Mouse (Mus musculus) adrenal gland, postnatal 10 days (tissue): ENCODE data around the gene Itprip. TPM values are rescaled to one million over a fixed set of nuclear protein-coding genes. Genes with fewer than 3 reads are reported as not detected.

Experiments used
- DNase-seq: peaks from one replicate; pipeline ENCODE4 v3.0.0; 2021; ENCODE audit warnings: mixed read lengths
- long read RNA-seq, 2 experiments: library from polyadenylated mRNA; stranded (forward); transcript quantifications; one replicate each; pipeline ENCODE4 v2.0.0; 2021
- total RNA-seq, 2 experiments: library from RNA; stranded (reverse); gene quantifications; 2 replicates each; pipeline ENCODE4 v1.2.3; 2021

The Itprip gene
- 10 to 100 TPM; 11.7 to 14.5 TPM for total RNA-seq
- long read RNA-seq, experiment 1, partial matches to known transcripts: 0 of 19 reads
- long read RNA-seq, experiment 1, other reads (novel, unspliced or antisense): 17 of 19 reads
- long read RNA-seq, experiment 2, partial matches to known transcripts: 0 of 8 reads
- long read RNA-seq, experiment 2, other reads (novel, unspliced or antisense): 8 of 8 reads

GRCm38 (mm10) chr19:47919126-47919965 is at the start of gene Itprip, which contains the start of gene Cfap43:
Gene Itprip (minus strand): TSS chr19:47919299.
Gene Cfap43 (minus strand): TSS chr19:47919287.
- peak; percentile 81 for DNase-seq

GRCm38 (mm10) chr19:47958181-47958580 is 39.1 kb upstream of the Itprip start:
- DNase-seq: no peak

- no peak for DNase-seq
Measured at GRCm38 (mm10) chr19:47953169-47953568, 34.1 kb upstream of the Itprip start.

GRCm38 (mm10) chr19:47950946-47951345 is 31.8 kb upstream of the Itprip start:
- no peak for DNase-seq

DNA sequence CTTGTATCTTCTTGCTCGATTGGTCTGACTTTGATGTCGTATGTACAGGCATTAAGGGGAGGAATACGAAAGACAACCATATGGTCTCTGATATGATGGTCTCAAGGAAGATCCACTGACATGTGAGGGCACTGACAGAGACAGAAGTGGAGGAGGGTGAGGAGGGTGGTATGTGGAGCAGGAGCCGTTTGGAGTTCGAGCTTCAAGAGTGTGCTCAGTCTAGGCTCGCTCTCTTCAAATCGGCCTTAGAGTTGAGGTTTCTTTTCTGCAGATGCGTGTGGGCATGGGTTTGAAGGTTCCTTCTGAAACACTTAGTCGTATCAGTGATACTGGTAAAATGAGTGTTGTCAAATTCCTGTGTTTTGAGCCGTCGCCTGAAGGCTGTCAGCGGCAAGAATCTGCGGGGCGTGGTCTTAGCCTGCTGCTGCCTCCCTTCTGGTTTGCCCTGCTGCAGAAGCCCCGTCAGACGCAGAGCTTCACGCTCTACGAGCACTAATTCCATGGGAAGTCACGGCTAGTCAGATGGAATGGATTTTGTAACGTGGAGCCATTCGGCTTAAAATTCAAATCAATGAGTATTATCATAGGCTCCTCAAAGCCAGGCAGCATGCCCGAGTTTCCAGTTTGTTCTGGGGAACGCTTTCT is 27.8 kb upstream of the Itprip start:
- no peak for DNase-seq

DNA sequence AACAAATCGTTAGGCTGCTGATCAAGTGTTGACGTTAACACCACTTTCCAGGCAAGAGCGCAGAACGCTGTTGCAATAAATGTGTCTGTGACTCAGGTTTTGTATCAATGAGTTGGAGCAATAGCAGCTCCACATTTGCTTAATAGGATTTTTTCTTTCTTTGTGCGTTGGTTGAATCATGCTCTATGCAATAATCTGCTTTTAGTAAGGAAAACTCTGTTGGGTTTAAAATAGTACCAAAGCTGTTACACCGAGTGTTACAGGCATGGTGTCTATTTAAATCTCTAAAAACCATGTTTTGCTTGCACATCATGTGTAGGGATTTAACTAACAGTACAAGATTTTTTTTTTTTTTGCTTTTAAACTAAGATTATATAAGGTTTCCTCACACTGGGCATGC is 20.3 kb upstream of the Itprip start:
- no peak for DNase-seq

DNA sequence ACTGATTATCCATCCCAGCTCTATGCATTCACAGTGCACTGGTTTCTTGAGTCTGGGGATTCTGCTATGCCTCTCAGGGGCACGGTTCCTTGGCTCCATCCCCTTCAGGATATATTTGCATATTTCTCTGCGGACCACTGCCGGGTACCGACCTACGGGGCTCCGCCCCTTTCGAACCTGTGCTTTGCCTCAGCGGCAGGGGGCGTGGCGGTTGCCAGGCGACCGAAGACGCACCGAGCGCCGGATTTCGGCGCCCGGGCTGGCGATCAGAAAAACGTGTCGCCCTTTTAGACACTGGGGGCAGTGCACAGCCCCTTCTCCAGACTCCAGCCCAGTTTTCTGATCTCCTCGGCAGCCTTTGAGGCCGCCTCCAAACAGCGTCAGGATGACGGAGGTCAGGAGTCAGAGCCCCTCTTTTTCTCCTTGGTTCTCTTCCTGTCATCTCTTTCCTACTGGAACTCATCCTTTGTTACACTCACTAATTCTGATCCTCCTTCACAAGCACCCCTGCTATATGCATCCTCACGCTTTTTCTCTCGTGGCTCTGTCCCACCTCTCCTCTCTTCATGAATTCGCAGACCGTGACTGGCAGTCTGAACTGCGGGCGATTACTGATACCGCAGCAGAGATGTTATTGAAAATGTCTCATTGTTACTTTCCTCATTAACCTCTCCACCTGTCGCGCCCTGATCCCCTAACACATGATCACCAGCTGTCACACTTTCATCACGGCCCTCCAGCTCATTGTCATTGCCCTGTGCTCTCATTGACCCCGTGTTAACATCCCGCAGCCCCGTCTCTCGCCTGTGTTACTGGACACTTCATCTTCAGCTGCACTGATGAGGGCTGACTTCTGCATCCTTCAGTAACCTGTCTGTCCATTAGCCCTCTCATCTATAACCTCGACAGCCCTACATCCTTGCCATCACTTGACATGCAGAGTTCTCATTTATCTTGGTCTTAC is 18.6 kb upstream of the Itprip start, which contains the start of gene Cfap58:
Gene Cfap58 (plus strand): TSS at position 233 of the 964 bp plus-strand sequence.
- peak; percentile 58 for DNase-seq

DNA sequence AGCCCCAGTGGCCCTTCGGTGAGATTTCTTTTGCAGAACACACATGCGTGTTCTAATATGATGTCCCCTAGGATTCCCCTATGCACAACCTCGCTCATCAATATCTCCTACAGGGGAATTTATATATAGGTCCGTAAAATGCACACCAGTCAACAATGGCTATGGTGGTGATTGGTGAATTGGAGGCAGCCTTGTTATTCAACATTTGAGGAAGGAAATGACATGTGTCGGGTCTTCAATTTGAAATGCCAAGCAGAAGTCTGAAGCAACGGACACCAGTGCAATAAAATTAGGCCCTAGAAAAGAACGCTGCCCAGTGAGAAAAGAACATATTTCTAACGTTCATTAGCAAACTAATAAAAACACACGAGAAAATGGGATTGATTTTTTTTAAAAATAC is 17.8 kb upstream of the Itprip start:
- DNase-seq: no peak

GRCm38 (mm10) chr19:47936490-47936889 is 17.4 kb upstream of the Itprip start:
- DNase-seq: no peak

DNA sequence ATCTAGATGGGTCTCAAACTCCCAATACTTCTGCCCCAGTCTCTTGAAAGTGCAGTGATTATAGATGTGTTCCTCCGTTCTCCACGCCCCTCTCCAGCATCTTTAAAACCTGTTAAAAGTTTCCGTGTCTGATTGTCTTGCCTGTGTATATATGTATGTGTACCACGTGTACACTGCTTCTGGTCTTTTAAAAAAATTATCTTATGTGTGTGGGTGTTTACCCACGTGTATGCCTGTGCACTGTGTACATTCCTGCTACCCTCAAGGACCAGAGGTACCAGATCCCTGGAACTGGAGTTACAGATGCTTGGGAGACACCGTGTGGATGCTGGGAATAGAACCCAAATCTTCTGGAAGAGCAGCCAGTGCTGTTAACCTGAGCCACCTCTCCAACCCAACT is 16.4 kb upstream of the Itprip start:
- no peak for DNase-seq

DNA sequence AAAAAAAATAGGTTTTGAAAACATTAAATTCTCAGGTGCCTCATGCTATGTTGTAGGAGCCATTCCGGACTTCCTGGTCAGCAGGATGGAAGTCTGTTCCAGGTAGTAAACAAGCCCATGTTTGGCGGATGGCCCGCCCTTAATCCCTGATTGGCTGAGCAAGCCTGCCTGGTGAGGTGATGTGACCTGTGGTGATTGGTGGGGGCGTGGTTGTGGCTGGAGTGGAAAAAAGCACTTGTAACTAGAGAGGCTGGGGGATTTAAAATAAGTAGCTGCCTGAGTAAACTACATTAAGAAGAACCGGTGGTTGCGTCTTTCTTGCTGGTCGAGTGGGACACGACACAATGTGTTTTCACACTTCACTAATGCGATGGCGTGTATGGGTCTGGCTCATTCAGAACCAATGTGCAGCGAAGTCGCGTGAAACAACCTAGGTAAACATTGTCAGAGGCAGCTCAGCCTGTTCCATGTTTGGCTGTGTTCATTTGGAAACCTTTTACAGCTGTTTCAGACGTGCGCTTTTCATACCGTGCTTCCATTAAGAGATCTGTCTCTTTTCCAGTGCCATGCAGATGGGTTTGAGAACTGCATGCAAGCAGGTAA is 15.6 kb upstream of the Itprip start:
- DNase-seq: no peak

DNA sequence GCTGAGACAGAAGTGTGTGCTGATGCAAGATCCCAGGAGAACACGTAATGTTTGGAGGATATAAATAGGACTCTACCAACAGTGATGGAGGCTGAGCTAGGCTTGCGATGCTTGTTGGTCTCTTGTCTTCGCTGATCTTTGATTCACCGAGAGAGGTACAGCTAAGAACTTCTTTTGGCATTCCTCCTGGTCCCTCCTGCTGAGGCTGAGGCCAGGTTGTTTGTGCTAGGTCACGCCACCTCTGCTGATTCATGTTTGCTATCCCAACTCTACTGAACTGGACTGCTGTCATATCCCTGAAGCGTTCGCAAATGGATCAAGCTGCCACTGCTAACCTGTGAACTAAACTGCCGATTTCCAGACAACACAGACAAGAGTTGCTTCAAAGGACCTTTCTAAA is 15.0 kb upstream of the Itprip start:
- no peak for DNase-seq

DNA sequence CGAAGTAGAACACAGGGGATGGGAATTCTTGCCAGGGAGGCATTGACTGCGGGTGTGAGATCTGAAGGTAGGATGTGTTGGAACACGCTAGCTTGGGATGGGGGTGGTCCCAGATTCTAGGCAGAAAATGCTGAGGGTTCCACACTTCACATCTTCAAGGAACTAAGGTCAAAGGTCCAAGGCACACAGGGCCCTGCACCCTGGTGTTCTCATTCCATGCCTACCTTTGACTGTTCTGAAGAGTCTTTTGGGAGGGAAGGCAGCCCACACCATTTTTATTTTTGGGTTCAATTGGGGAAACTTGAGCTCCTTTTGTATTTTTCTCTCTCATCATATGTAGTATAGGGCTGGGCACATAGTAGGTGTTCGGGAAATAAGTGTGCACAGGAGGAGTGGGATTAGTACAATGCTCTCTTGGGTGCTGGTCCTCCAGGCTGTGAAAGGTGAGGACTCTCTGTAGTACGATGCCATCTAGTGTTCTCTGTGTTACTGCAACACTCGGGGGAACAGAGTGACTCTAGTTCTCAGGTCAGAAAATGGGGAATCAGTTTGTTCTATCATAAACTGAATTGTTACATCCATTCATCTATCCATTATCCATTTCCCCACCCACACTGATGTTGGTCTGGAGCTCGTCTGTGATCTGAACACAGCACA is 13.0 kb upstream of the Itprip start:
- peak; percentile 33 for DNase-seq

DNA sequence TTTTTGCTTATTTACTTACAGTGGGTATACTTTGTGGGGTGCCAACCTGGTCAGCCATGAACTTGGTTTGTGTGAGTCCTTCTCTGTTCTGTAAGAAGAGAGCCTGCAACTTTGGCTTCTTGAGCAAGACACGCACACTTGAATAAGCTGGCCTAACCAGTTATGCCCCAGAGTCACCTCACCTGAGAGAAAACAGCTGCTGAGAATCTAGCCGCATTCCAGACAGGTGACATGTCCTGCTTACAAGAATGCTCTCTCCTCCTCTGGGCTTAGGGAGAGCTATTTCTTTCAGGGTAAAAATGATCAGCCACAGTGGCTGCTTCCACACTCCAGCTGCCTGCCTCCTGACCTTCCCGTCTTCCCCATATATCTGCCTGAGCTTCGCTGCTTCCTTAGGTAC is 9.9 kb upstream of the Itprip start:
- no peak for DNase-seq

DNA sequence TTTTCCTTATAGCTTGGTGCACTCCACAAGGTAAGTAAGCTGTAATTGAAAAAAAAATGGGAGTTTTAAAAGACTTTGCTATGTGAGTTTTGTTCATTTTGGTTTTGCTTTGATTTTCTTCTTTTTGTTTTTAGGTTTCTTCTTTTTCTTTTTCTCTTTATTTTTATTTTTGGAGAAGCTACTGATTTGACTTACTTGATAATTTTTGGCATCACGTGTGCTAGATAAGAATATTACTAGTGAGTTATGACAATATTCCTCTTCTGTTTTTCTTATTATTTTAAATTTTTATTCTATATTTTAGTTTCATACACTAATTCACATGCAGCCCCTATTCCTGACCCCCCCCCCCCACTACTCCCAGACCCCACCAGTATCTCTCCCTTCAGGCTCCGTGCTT is 7.9 kb upstream of the Itprip start:
- DNase-seq: no peak

- no peak for DNase-seq
Measured at GRCm38 (mm10) chr19:47925819-47926218, 6.7 kb upstream of the Itprip start.

GRCm38 (mm10) chr19:47919966-47920375 is 872 bp upstream of the Itprip start:
- DNase-seq: peak; percentile 44

DNA sequence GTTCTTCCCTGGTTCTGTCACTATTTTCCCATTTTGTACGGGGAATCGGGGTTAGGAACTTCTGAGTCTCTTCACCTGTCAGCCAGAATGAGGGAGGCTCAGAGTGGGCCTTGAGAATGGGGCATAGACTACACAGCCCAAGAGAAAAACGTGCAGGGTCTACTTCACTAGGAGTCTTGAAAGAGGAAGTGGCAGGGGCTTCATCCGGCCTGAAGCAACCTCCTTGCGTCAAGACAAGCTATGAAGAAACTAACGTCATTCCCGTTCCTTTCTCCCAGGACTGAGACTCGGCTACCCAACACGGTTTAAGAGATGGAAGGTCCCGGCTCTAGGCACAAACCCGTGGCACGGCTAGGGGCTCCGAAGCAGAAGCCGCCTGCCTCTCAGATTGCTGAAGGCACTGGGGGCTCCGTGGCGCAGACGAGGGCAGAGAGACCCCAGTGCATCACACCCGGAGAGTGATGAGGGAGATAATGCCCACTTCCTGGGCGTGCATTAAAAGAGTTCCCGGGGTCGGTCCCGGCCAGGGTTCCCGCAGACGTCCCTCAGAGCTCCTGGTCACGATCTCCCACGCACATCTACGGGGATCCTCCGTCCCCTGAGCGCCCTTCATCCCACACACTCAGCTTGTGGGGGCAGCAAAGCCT is 521 bp downstream of the Itprip start:
- no peak for DNase-seq

GRCm38 (mm10) chr19:47918016-47918415 is 1.1 kb downstream of the Itprip start:
- DNase-seq: no peak

DNA sequence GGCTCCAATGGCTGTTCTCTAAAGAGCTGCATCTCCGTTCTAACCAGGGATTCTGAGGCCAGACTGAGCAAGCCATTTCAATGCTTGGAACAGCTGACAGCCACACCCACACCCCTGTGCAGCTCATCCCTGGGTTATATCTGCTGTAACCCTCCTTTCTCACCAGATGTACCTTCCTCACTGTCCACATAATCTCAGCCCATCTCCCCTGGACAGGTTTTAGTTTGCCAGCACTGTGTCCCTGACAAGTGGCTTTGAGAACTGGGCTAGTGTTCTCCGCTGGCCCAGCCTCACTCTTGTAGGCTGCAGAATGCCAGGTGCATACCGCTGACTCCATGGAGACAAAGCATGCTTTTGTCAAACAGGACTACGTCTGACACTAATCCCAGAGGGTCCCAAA is 1.7 kb downstream of the Itprip start:
- DNase-seq: no peak

DNA sequence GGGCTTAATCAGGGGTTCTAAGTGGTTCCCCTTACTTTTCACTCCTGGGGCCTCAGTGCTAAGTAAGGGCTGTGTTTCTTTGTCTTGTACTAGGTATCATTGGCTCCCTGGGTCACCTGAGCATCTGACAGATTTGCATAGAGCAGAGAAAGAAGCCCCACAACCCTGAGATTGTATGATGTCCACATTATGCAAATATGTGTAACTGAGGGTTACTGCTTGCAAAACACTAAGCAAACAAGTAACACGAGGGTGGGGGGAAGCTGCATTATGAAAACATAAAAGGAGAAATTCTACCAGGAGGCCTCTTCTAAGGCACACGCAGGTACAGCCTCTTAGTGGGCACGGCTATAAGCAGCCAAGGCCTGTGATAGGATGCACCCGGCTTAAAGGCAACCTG is 3.8 kb downstream of the Itprip start:
- DNase-seq: no peak
